8 mouse cellular contexts compared by ENCODE assay signal in genomic region chr11:117963091-117963793, GRCm38 (mm10). TPM values are rescaled to one million over a fixed set of nuclear protein-coding genes. Genes with fewer than 3 reads are reported as not detected.
DNase-seq lines count a peak whose midpoint lies in the region; ATAC-seq lines count a peak whose summit lies in the region.

No protein-coding gene starts in this region.

- peak overlapping the region; percentile 38; the same call in 1 of the 2 replicates for H3K9ac ChIP-seq in hindbrain, embryonic 12.5 days

- H3K9me3 ChIP-seq in hindbrain, embryonic 12.5 days (replicated peaks): no peaks in the 10 kb centered on the region

- peaks cover 46% of the 10 kb centered on the region for H3K27me3 ChIP-seq in hindbrain, embryonic 12.5 days

- under 1% methylated on average over 40 of the region's 40 CpGs for WGBS in hindbrain, embryonic 12.5 days

- H3K4me3 ChIP-seq in hindbrain, embryonic 12.5 days: peak overlapping the region; percentile 32

- H3K27ac ChIP-seq in hindbrain, embryonic 12.5 days: peak overlapping the region; percentile 68

- no peaks in the 10 kb centered on the region for H3K36me3 ChIP-seq in hindbrain, embryonic 12.5 days

- H3K4me1 ChIP-seq in hindbrain, embryonic 12.5 days: peaks cover 69% of the 10 kb centered on the region

- ATAC-seq in hindbrain, embryonic 12.5 days (ENCODE audit: low FRiP score): peak; percentile 88

- peak; percentile 94 for DNase-seq in MN1 (ENCODE audit: low spot score)
- peak; percentile 89 for DNase-seq in cerebellum, adult 9-10 months
- peak; percentile 87 to 96 for DNase-seq in frontal cortex, adult 2 months (ENCODE audit: extremely low spot score in 1 of 2, low spot score in 1 of 2)
- DNase-seq in layer of hippocampus, postnatal 14 days (ENCODE audit: low spot score in 2 of 2): peak; percentile 94 to 96
- DNase-seq in lung, postnatal 14 days: peak; percentile 100
- peak; percentile 75 for DNase-seq in retina, adult 2 months (ENCODE audit: low read depth, low spot score)
- peak; percentile 97 to 98 for DNase-seq in thymus, postnatal 36 days

- H3K4me2 ChIP-seq in hindbrain, embryonic 12.5 days (replicated peaks): peak overlapping the region; percentile 72

RNA-seq across cellular contexts. Expression of gene Socs3, which starts 6.6 kb away (rescaled TPM):
- 4.5 and 5.8 TPM in 2 replicates for polyA plus RNA-seq in frontal cortex, adult 2 months (2012; rRNA removed)
- 10.4 and 11.8 TPM in 2 replicates for polyA plus RNA-seq in hindbrain, embryonic 12.5 days (2016; fragmentation: Nextera tagmentation; extraction: Ambion mirVana)
- 1 to 10 TPM; 2.1 to 3.2 TPM for total RNA-seq in layer of hippocampus, postnatal 14 days (2021)

RNA-seq across cellular contexts. Expression of gene Pgs1, which starts 22.9 kb away (rescaled TPM):
- 69.6 and 74.3 TPM in 2 replicates for polyA plus RNA-seq in frontal cortex, adult 2 months (2012; rRNA removed)
- polyA plus RNA-seq in hindbrain, embryonic 12.5 days (2016; fragmentation: Nextera tagmentation; extraction: Ambion mirVana): 41.8 and 46.7 TPM in 2 replicates
- 10 to 100 TPM; 65.4 to 66.9 TPM for total RNA-seq in layer of hippocampus, postnatal 14 days (2021)

Comparison
In these comparisons a context has a peak if more than half of its experiments do, and no peak if none do; other contexts are left out.
1. Peak in every context shown above with its lines: DNase-seq, ATAC-seq, H3K4me3 ChIP-seq and H3K27ac ChIP-seq.